Mouse (Mus musculus) activated CD4-positive, CD25-positive, alpha-beta regulatory T cell, adult 4 months (primary cell): ENCODE results near the gene Hsd3b1. TPM values are rescaled to one million over a fixed set of nuclear protein-coding genes. Genes with fewer than 3 reads are reported as not detected.

ENCODE experiments used
- polyA plus RNA-seq, 2 experiments: library from polyadenylated mRNA; unstranded; fragments of 100-300 nt; shearing (Covaris generic); gene quantifications; one replicate each; pipeline ENCODE4 v1.2.1; 2017

Gene Hsd3b1
- polyA plus RNA-seq, 2 experiments from 2014 or later, result not detected

Other genes starting within 250 kb of the Hsd3b1 start
- not detected for gene Hsd3b5, start 229.5 kb downstream of the Hsd3b1 start, polyA plus RNA-seq
- gene Hsd3b2, start 135.3 kb downstream of the Hsd3b1 start, polyA plus RNA-seq, result not detected
- under 1 TPM in 1 of 2 experiments, not detected in 1; 0.07 TPM for gene Hsd3b3, start 96.7 kb downstream of the Hsd3b1 start, polyA plus RNA-seq
- not detected for gene Hsd3b6, start 45.4 kb downstream of the Hsd3b1 start, polyA plus RNA-seq
- not detected for gene Hao2, start 33.4 kb upstream of the Hsd3b1 start, polyA plus RNA-seq